Mouse (Mus musculus): ENCODE measurements around the gene Kcnk13. TPM values are rescaled to one million over a fixed set of nuclear protein-coding genes. Genes with fewer than 3 reads are reported as not detected.

The Kcnk13 gene
- total and polyA plus RNA-seq, 3 experiments = 0.13 TPM; not detected in 2

DNA sequence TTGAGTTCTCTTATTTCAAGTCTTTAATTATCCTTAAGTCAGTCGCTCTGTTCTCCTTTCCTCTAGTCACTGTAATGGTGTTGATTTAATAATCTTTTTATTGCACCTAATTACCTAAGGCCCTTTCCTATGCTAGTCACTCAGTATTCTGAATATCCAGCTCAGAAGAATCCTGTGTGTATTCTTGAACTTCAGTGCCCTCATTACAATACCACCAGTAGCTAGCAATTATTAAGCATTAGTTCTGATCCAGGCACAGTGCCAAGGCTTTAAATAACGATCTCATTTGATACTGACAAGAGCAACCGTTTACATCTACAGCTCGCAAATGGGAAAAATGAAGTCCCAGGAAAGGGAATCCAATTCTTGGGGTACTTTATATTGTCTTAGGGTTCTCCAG lies 111.4 kb downstream of the Kcnk13 start:
- Histone ChIP-seq H3K4me1 (ENCODE audit: control insufficient read depth in 1 of 2, insufficient read depth in 2 of 2) (no peaks in the 10 kb centered on the region), H3K9me3 (replicated peaks; ENCODE audit: low read length) (no peaks in the 10 kb centered on the region), H3K79me2 (replicated peaks; ENCODE audit: control insufficient read depth, extremely low read depth, insufficient read depth, poor library complexity, severe bottlenecking) (no peaks in the 10 kb centered on the region), H3K4me3 (replicated peaks in 1 of 3; ENCODE audit: low read depth in 2 of 3, low read length in 2 of 3, poor library complexity in 1 of 3) (no peak overlapping the region), H3K36me3 (replicated peaks in 1 of 2; ENCODE audit: control insufficient read depth in 1 of 2, insufficient read depth in 1 of 2, low read length in 1 of 2) (no peaks in the 10 kb centered on the region), H3K27me3 (replicated peaks) (no peaks in the 10 kb centered on the region), H3K9ac (ENCODE audit: insufficient read depth, low read depth) (no peak overlapping the region), H3K27ac (ENCODE audit: insufficient read depth, low read depth) (no peak overlapping the region), H3K4me2 (ENCODE audit: insufficient read depth, low read depth, poor library complexity, severe bottlenecking) (no peak overlapping the region)
- no peak for DNase-seq (ENCODE audit: extremely low read depth)
- dilution Hi-C loops (cut with MboI; ENCODE audit: extremely low pct_ligation_motif_present, extremely low pct_unique_long_range_greater_than_20kb, low sequenced_read_pairs) = no loop called here
- TF ChIP-seq ZKSCAN1 (IDR thresholded peaks at IDR 0.05; ENCODE audit: borderline replicate concordance, low read depth, low read length) (no peak), USF2 (conservative IDR thresholded peaks at IDR 0.05; ENCODE audit: low read depth, low read length) (no peak), ZNF384 (IDR thresholded peaks at IDR 0.05; ENCODE audit: low read depth, low read length) (no peak), CHD1 (IDR thresholded peaks at IDR 0.05; ENCODE audit: low read depth, low read length) (no peak)
- in situ Hi-C loops (cut with MboI; ENCODE audit: low pct_ligation_motif_present, low pct_unique_long_range_greater_than_20kb, low sequenced_read_pairs) = no loop called here

DNA sequence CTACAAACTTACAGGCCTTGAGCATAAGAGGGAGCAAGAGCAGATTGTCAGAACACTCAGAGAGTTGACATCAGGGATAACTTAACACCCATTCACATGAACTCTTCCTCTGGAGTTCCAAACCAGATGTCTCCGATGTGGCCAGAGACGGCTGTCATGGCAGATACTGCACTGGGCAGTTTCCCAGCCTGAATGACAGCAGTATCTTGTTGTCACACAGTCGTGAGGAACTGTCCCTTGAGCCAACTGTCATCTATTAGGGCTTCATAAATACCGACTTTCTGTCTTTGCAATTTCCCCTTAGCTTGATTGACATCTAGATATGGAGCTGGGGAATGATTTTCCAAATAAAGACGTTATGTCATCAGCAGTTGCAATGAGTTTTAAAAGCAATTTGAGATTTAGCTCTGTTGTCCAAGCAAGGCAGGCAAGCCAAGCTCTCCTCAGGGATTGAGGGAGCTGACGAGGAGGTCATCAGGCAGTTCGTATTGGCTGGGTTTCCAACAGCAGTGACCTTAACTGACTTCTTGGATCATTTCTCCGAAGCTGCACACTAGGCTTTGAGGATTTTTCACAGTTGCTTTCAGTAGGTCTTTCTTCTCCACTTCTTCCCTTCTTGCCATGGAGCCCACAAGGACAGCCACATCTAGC lies 115.5 kb downstream of the Kcnk13 start:
- H3K27ac ChIP-seq (ENCODE audit: insufficient read depth, low read depth) = no peak overlapping the region
- H3K4me3 ChIP-seq (replicated peaks in 1 of 3; ENCODE audit: low read depth in 2 of 3, low read length in 2 of 3, poor library complexity in 1 of 3) = no peak overlapping the region
- TF ChIP-seq RCOR1 (conservative IDR thresholded peaks at IDR 0.05; ENCODE audit: low read depth, low read length) = no peak
- no peak for TF ChIP-seq JUND (conservative IDR thresholded peaks at IDR 0.05; ENCODE audit: low read depth, low read length)
- no peak for TF ChIP-seq RAD21 (IDR thresholded peaks at IDR 0.05; ENCODE audit: low read depth, low read length)
- no peak for TF ChIP-seq ZMIZ1 (IDR thresholded peaks at IDR 0.05; ENCODE audit: low read depth, low read length)
- TF ChIP-seq SIN3A (IDR thresholded peaks at IDR 0.05; ENCODE audit: low read length) = no peak
- in situ Hi-C loops (cut with MboI; ENCODE audit: low pct_ligation_motif_present, low pct_unique_long_range_greater_than_20kb, low sequenced_read_pairs) (no loop called here), dilution Hi-C loops (cut with MboI; ENCODE audit: extremely low pct_ligation_motif_present, extremely low pct_unique_long_range_greater_than_20kb, low sequenced_read_pairs) (no loop called here)
- H3K79me2 ChIP-seq (replicated peaks; ENCODE audit: control insufficient read depth, extremely low read depth, insufficient read depth, poor library complexity, severe bottlenecking) = no peaks in the 10 kb centered on the region
- H3K9me3 ChIP-seq (replicated peaks; ENCODE audit: low read length) = no peaks in the 10 kb centered on the region
- no peak overlapping the region for H3K9ac ChIP-seq (ENCODE audit: insufficient read depth, low read depth)
- peaks cover 7 to 11% of the 10 kb centered on the region in 2 experiments for H3K4me1 ChIP-seq (ENCODE audit: control insufficient read depth in 1 of 2, insufficient read depth in 2 of 2)
- H3K27me3 ChIP-seq (replicated peaks) = no peaks in the 10 kb centered on the region
- H3K36me3 ChIP-seq (replicated peaks in 1 of 2; ENCODE audit: control insufficient read depth in 1 of 2, insufficient read depth in 1 of 2, low read length in 1 of 2) = peaks cover 0 to 2% of the 10 kb centered on the region in 2 experiments
- DNase-seq (ENCODE audit: extremely low read depth) = no peak
- H3K4me2 ChIP-seq (ENCODE audit: insufficient read depth, low read depth, poor library complexity, severe bottlenecking) = no peak overlapping the region

DNA sequence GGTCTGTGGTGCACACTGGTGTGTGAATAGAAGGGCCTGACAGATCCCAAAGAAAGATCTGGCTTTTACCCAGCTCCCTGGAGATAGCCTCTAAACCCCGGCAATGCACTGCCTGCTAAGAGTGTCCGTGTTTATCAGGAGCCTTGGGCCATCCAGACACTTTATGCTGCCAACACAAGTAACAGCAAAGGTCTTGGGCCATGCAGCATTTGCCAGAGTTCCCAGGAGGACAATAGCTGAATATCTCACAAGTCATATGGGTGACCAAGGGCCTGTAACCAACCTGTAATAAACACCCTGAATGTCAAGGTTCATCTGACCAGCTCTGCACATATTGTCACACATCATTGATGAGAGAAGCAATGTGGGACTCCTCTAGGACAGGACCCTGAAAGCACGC lies 123.7 kb downstream of the Kcnk13 start:
- Histone ChIP-seq H3K9ac (ENCODE audit: insufficient read depth, low read depth) (no peak overlapping the region), H3K27ac (ENCODE audit: insufficient read depth, low read depth) (no peak overlapping the region), H3K9me3 (replicated peaks; ENCODE audit: low read length) (no peaks in the 10 kb centered on the region), H3K36me3 (replicated peaks in 1 of 2; ENCODE audit: control insufficient read depth in 1 of 2, insufficient read depth in 1 of 2, low read length in 1 of 2) (peaks cover 0 to 1% of the 10 kb centered on the region in 2 experiments), H3K4me2 (ENCODE audit: insufficient read depth, low read depth, poor library complexity, severe bottlenecking) (no peak overlapping the region), H3K79me2 (replicated peaks; ENCODE audit: control insufficient read depth, extremely low read depth, insufficient read depth, poor library complexity, severe bottlenecking) (no peaks in the 10 kb centered on the region), H3K27me3 (replicated peaks) (no peaks in the 10 kb centered on the region), H3K4me3 (replicated peaks in 1 of 3; ENCODE audit: low read depth in 2 of 3, low read length in 2 of 3, poor library complexity in 1 of 3) (no peak overlapping the region), H3K4me1 (ENCODE audit: control insufficient read depth in 1 of 2, insufficient read depth in 2 of 2) (peaks cover 28 to 49% of the 10 kb centered on the region in 2 experiments)
- no peak for DNase-seq (ENCODE audit: extremely low read depth)
- dilution Hi-C loops (cut with MboI; ENCODE audit: extremely low pct_ligation_motif_present, extremely low pct_unique_long_range_greater_than_20kb, low sequenced_read_pairs) (no loop called here), in situ Hi-C loops (cut with MboI; ENCODE audit: low pct_ligation_motif_present, low pct_unique_long_range_greater_than_20kb, low sequenced_read_pairs) (no loop called here)
- TF ChIP-seq POLR2AphosphoS2 (IDR thresholded peaks at IDR 0.05; ENCODE audit: low read depth, low read length) (no peak), ELF1 (IDR thresholded peaks at IDR 0.05; ENCODE audit: low read depth, low read length) (no peak), NELFE (IDR thresholded peaks at IDR 0.05; ENCODE audit: low read depth, low read length) (no peak), CHD1 (IDR thresholded peaks at IDR 0.05; ENCODE audit: low read depth, low read length) (no peak), PAX5 (IDR thresholded peaks at IDR 0.05; ENCODE audit: low read length) (no peak), GABPA (IDR thresholded peaks at IDR 0.05; ENCODE audit: insufficient replicate concordance, low read depth, low read length) (no peak), RCOR1 (conservative IDR thresholded peaks at IDR 0.05; ENCODE audit: low read depth, low read length) (no peak), SIN3A (IDR thresholded peaks at IDR 0.05; ENCODE audit: low read length) (no peak), ETS1 (conservative IDR thresholded peaks at IDR 0.05; ENCODE audit: low read depth, low read length) (no peak), MAZ (IDR thresholded peaks at IDR 0.05; ENCODE audit: low read depth, low read length) (no peak), ZNF384 (IDR thresholded peaks at IDR 0.05; ENCODE audit: low read depth, low read length) (no peak), JUN (IDR thresholded peaks at IDR 0.05; ENCODE audit: insufficient read depth, low read depth, low read length) (no peak), CTCF (conservative IDR thresholded peaks at IDR 0.05 in 1 of 2, IDR thresholded peaks at IDR 0.05 in 1 of 2; ENCODE audit: low read depth in 2 of 2, low read length in 2 of 2) (no peak), MAFK (IDR thresholded peaks at IDR 0.05; ENCODE audit: insufficient replicate concordance, low read length) (no peak), CHD2 (IDR thresholded peaks at IDR 0.05; ENCODE audit: low read length) (no peak)

All from CH12.LX (cell line).